Mouse (Mus musculus) forebrain, embryonic 16.5 days (tissue): ENCODE measurements around the gene Hist4h4. TPM values are rescaled to one million over a fixed set of nuclear protein-coding genes. Genes with fewer than 3 reads are reported as not detected.
A peak's percentile ranks its signal among the peaks of the same experiment; 100 is the strongest.

Source experiments
- ATAC-seq: fragments of 200-750 bp; cut with Nextera tagmentation; 2 replicates; pipeline ENCODE4 v1.8.0; 2017; ENCODE audit warnings: mild to moderate bottlenecking, moderate library complexity
- H3K27ac ChIP-seq: fragments of 300-500 bp; sonication (generic); 2 replicates; pipeline ENCODE4 v1.5.1; 2014; ENCODE audit warnings: low read length, control low read depth
- H3K27me3 ChIP-seq: fragments of 300-500 bp; sonication (generic); replicated peaks from 2 replicates; pipeline ENCODE4 v1.6.1; 2014; ENCODE audit warnings: low read length; ENCODE audit not compliant: control insufficient read depth, insufficient read depth
- H3K36me3 ChIP-seq: fragments of 300-500 bp; sonication (generic); 2 replicates; pipeline ENCODE4 v1.6.1; 2014; ENCODE audit not compliant: control insufficient read depth, insufficient read depth
- H3K4me1 ChIP-seq: fragments of 300-500 bp; sonication (generic); replicated peaks from 2 replicates; pipeline ENCODE4 v1.6.1; 2014; ENCODE audit warnings: low read length; ENCODE audit not compliant: control insufficient read depth, insufficient read depth
- H3K4me2 ChIP-seq: fragments of 300-500 bp; sonication (generic); 2 replicates; pipeline ENCODE4 v1.6.1; 2014; ENCODE audit warnings: mild to moderate bottlenecking, low read length, control low read depth
- H3K4me3 ChIP-seq: fragments of 300-500 bp; sonication (generic); replicated peaks from 2 replicates; pipeline ENCODE4 v1.5.1; 2014; ENCODE audit warnings: mild to moderate bottlenecking, low read length, control low read depth
- H3K9ac ChIP-seq: fragments of 300-500 bp; sonication (generic); replicated peaks from 2 replicates; pipeline ENCODE4 v1.6.1; 2014; ENCODE audit warnings: low read depth, low read length, control low read depth
- H3K9me3 ChIP-seq: fragments of 300-500 bp; sonication (generic); 2 replicates; pipeline ENCODE4 v1.6.1; 2016; ENCODE audit warnings: low read length; ENCODE audit not compliant: control insufficient read depth
- WGBS: fragments of 180-500 bp; shearing (Covaris S2); extraction: QIAGEN DNeasy Blood & Tissue Kit; methylation state at CpG from one replicate; pipeline ENCODE4 v1.1.7; 2014; 5-methylcytosine and 5-hydroxymethylcytosine counted together
- polyA plus RNA-seq: library from polyadenylated mRNA; unstranded; fragments of >200 nt; fragmentation: Nextera tagmentation; extraction: Ambion mirVana; gene quantifications from 2 replicates; pipeline ENCODE4 v1.2.1, GENCODE M21; 2015

Gene Hist4h4
- polyA plus RNA-seq, 1 experiment from 2014 or later: 0.62 TPM

GRCm38 (mm10) chr6:136844903-136845302 is 40.7 kb upstream of the Hist4h4 start:
- H3K27me3 ChIP-seq: no peaks in the 10 kb centered on the region
- ATAC-seq: no peak
- WGBS: 41% methylated on average over 2 of the region's 2 CpGs

GRCm38 (mm10) chr6:136837323-136837722 is 33.1 kb upstream of the Hist4h4 start:
- no peak overlapping the region for H3K9ac ChIP-seq
- H3K36me3 ChIP-seq: no peaks in the 10 kb centered on the region
- no peak for ATAC-seq
- H3K4me2 ChIP-seq: no peak overlapping the region
- H3K4me3 ChIP-seq: no peak overlapping the region
- no peaks in the 10 kb centered on the region for H3K4me1 ChIP-seq
- H3K9me3 ChIP-seq: no peaks in the 10 kb centered on the region
- no peak overlapping the region for H3K27ac ChIP-seq
- 69% methylated on average over 3 of the region's 3 CpGs for WGBS
- H3K27me3 ChIP-seq: 0 out of 2 replicates have a peak, but pooled peaks cover 3% of the 10 kb centered on the region

More at GRCm38 (mm10) chr6:136844903-136845302, 40.7 kb upstream of the Hist4h4 start:
- H3K4me3 ChIP-seq: no peak overlapping the region
- H3K9ac ChIP-seq: no peak overlapping the region
- no peaks in the 10 kb centered on the region for H3K9me3 ChIP-seq
- no peaks in the 10 kb centered on the region for H3K36me3 ChIP-seq
- H3K4me1 ChIP-seq: no peaks in the 10 kb centered on the region
- no peak overlapping the region for H3K27ac ChIP-seq
- no peak overlapping the region for H3K4me2 ChIP-seq

GRCm38 (mm10) chr6:136835352-136835751 is 31.1 kb upstream of the Hist4h4 start, which contains the start of gene Smco3:
TSS of gene Smco3 (minus strand) at chr6:136835452.
- no peak within 1 kb of the TSS for H3K4me3 ChIP-seq

GRCm38 (mm10) chr6:136831712-136832111 is 27.5 kb upstream of the Hist4h4 start:
- H3K4me2 ChIP-seq: no peak overlapping the region
- 80% methylated on average over 5 of the region's 5 CpGs for WGBS
- H3K9me3 ChIP-seq: no peaks in the 10 kb centered on the region
- no peak for ATAC-seq
- H3K36me3 ChIP-seq: no peaks in the 10 kb centered on the region
- H3K4me1 ChIP-seq: peaks cover 8% of the 10 kb centered on the region
- no peak overlapping the region for H3K27ac ChIP-seq
- no peak overlapping the region for H3K9ac ChIP-seq
- H3K4me3 ChIP-seq: no peak overlapping the region
- H3K27me3 ChIP-seq: no peaks in the 10 kb centered on the region

More at GRCm38 (mm10) chr6:136835352-136835751, 31.1 kb upstream of the Hist4h4 start, which contains the start of gene Smco3:
- WGBS: 54% methylated on average over 4 of the region's 4 CpGs
- no peak within 1 kb of the TSS for H3K4me2 ChIP-seq
- ATAC-seq: no peak
- no peak within 1 kb of the TSS for H3K27ac ChIP-seq
- H3K4me1 ChIP-seq: no peaks in the 10 kb centered on the region
- H3K27me3 ChIP-seq: 0 out of 2 replicates have a peak, but pooled peaks cover 3% of the 10 kb centered on the region
- H3K36me3 ChIP-seq: no peaks in the 10 kb centered on the region
- H3K9me3 ChIP-seq: no peaks in the 10 kb centered on the region
- H3K9ac ChIP-seq: no peak within 1 kb of the TSS

GRCm38 (mm10) chr6:136828681-136829080 is 24.5 kb upstream of the Hist4h4 start:
- Histone ChIP-seq H3K4me1 (peaks cover 8% of the 10 kb centered on the region), H3K9me3 (no peaks in the 10 kb centered on the region), H3K9ac (peak overlapping the region; percentile 57), H3K27me3 (no peaks in the 10 kb centered on the region), H3K27ac (peak overlapping the region; percentile 91), H3K36me3 (peaks cover 13% of the 10 kb centered on the region; the same call in 1 of the 2 replicates), H3K4me2 (peak overlapping the region; percentile 66), H3K4me3 (peak overlapping the region; percentile 100)
- 30% methylated on average over 4 of the region's 4 CpGs for WGBS
- ATAC-seq: no peak

- peaks cover 13% of the 10 kb centered on the region for H3K36me3 ChIP-seq
- under 1% methylated on average over 45 of the region's 45 CpGs for WGBS
- ATAC-seq: peak; percentile 100
Measured at GRCm38 (mm10) chr6:136827881-136828561, 23.8 kb upstream of the Hist4h4 start, which contains the start of gene Wbp11. TSS of gene Wbp11 (minus strand) at chr6:136828233.

DNA sequence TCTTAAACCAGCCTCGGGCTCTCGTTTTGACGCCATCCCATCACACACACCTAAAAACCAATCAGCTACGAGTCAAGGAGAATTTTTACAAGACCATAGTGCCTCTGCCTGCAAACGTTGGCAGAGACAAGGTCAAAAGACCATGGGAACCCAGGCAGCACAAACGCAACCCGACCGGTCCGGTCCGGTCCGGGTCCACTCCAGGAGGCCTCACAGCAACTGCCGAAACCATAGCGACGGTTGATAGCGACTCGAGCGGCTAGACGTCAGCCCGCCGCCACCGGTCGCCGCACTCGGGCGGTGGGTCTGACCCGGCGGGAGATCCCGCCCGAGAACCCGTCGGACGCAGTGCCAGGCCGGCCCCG is 23.3 kb upstream of the Hist4h4 start, which contains the start of gene BC049715:
Gene BC049715, plus strand, starts transcription at position 111 of the 365 bp plus-strand sequence.
- Histone ChIP-seq H3K9ac (peak within 1 kb of the TSS; percentile 97), H3K36me3 (peaks cover 18% of the 10 kb centered on the region)
- no peak for ATAC-seq

More at GRCm38 (mm10) chr6:136827881-136828561, 23.8 kb upstream of the Hist4h4 start, which contains the start of gene Wbp11:
- Histone ChIP-seq H3K4me3 (peak within 1 kb of the TSS; percentile 100), H3K27me3 (no peaks in the 10 kb centered on the region), H3K9ac (peak within 1 kb of the TSS; percentile 97), H3K9me3 (no peaks in the 10 kb centered on the region), H3K4me2 (peak within 1 kb of the TSS; percentile 84), H3K4me1 (peaks cover 8% of the 10 kb centered on the region), H3K27ac (peak within 1 kb of the TSS; percentile 91)

DNA sequence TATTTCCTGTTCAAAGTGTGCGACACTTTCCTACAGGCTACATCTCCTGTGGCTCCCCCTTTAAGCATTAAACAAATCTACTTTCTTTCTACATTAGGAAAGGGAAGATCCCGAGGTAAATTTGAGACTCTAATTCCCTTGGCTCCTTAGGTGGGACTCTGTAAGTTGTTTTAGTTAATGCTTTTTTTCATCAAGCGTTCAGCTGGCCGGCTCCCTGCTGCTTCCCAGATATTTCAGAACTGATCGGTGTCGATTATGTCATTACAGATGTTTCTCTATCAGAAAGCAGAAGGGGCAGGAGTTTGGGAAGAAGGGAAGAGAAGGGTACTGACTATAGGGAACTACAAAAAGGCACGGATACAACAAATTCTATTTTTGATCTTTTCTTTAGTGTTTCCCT is 22.9 kb upstream of the Hist4h4 start:
- peaks cover 21% of the 10 kb centered on the region for H3K36me3 ChIP-seq
- peak overlapping the region; percentile 97 for H3K9ac ChIP-seq
- H3K27me3 ChIP-seq: no peaks in the 10 kb centered on the region
- H3K4me1 ChIP-seq: peaks cover 8% of the 10 kb centered on the region
- H3K9me3 ChIP-seq: no peaks in the 10 kb centered on the region
- 17% methylated on average over 7 of the region's 7 CpGs for WGBS
- H3K4me3 ChIP-seq: peak overlapping the region; percentile 100
- H3K4me2 ChIP-seq: peak overlapping the region; percentile 84
- no peak overlapping the region; the same call in 1 of the 2 replicates for H3K27ac ChIP-seq
- no peak for ATAC-seq

More for the DNA sequence above, 23.3 kb upstream of the Hist4h4 start, which contains the start of gene BC049715:
- under 1% methylated on average over 34 of the region's 34 CpGs for WGBS
- H3K4me3 ChIP-seq: peak within 1 kb of the TSS; percentile 100
- no peaks in the 10 kb centered on the region for H3K9me3 ChIP-seq
- peak within 1 kb of the TSS; percentile 91 for H3K27ac ChIP-seq
- peaks cover 8% of the 10 kb centered on the region for H3K4me1 ChIP-seq
- H3K27me3 ChIP-seq: no peaks in the 10 kb centered on the region
- H3K4me2 ChIP-seq: peak within 1 kb of the TSS; percentile 84

DNA sequence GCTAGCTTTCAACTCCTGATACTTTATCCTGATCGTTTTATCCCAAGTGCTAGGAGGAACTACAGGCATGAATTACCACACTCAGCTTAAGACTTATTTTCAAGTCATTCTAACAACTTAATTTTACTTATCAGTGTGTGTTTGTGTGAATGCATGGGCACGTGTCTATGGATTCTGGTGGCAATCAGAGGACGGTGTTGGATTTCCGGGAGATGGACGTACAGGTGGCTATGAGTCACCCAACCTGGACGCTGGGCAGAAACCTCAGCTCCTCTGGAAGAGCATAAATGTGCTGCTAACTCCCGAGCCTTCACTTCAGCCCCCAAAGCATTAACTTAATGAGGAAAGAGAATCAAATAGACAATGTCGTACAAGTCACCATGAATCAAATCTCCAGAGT is 20.8 kb upstream of the Hist4h4 start:
- H3K36me3 ChIP-seq: peaks cover 42% of the 10 kb centered on the region
- no peak overlapping the region for H3K4me2 ChIP-seq
- H3K9ac ChIP-seq: no peak overlapping the region
- ATAC-seq: no peak
- H3K4me3 ChIP-seq: no peak overlapping the region
- H3K27ac ChIP-seq: no peak overlapping the region
- no peaks in the 10 kb centered on the region for H3K9me3 ChIP-seq
- H3K4me1 ChIP-seq: peaks cover 8% of the 10 kb centered on the region
- 96% methylated on average over 8 of the region's 8 CpGs for WGBS
- no peaks in the 10 kb centered on the region for H3K27me3 ChIP-seq
